In genomic region chr5:145280371-145281143, GRCm38 (mm10) we compare ENCODE assay signal across 8 mouse cellular contexts. TPM values are rescaled to one million over a fixed set of nuclear protein-coding genes. Genes with fewer than 3 reads are reported as not detected.
DNase-seq lines count a peak whose midpoint lies in the region; ATAC-seq lines count a peak whose summit lies in the region.

Gene Zscan25 (plus strand): TSS chr5:145280500.

- DNase-seq in adipocyte (ENCODE audit: low spot score), result peak; percentile 97
- DNase-seq in embryo, embryonic 10 days (ENCODE audit: low spot score), result peak; percentile 95
- DNase-seq in gastrocnemius, postnatal 10 days, result peak; percentile 86
- DNase-seq in induced T-regulatory cell, adult 2 months (ENCODE audit: low read depth), result peak; percentile 92
- DNase-seq in left cerebral cortex, adult 9 months (ENCODE audit: low spot score in 2 of 2), result peak; percentile 70 to 92
- DNase-seq in right cerebral cortex, postnatal 14 days, result peak; percentile 90
- DNase-seq in urinary bladder, postnatal 36 days (ENCODE audit: low spot score in 2 of 2), result peak; percentile 83 to 92

- peak; percentile 98 for ATAC-seq in megakaryocyte progenitor cell, adult 5-6 weeks (replicated peaks; ENCODE audit: poor library complexity)

RNA-seq across cellular contexts. Expression of gene Zscan25, which starts in this region (rescaled TPM):
- total RNA-seq in gastrocnemius, postnatal 10 days (2021), result 10 to 100 TPM; 10.9 to 12.0 TPM
- total RNA-seq in megakaryocyte progenitor cell, adult 5-6 weeks (2015), result 7.4 and 7.5 TPM in 2 replicates
- 5.2 and 9.3 TPM in 2 replicates for total RNA-seq in megakaryocyte progenitor cell, adult 5-6 weeks (2017)

Comparison
In these comparisons a context has a peak if more than half of its experiments do, and no peak if none do; other contexts are left out.
1. Peak in every context shown above with its lines: DNase-seq and ATAC-seq.